Mouse (Mus musculus) inflammation-experienced regulatory T-cells, adult 6 months (primary cell): ENCODE measurements around the gene Acss2. TPM values are rescaled to one million over a fixed set of nuclear protein-coding genes. Genes with fewer than 3 reads are reported as not detected.

Source experiments
- ATAC-seq: one replicate; pipeline ENCODE4 v1.8.0; 2017
- polyA plus RNA-seq, 3 experiments: library from polyadenylated mRNA; unstranded; fragments of 100-300 nt; shearing (Covaris generic); gene quantifications; one replicate each; pipeline ENCODE4 v1.2.1; 2017

Acss2 gene
- polyA plus RNA-seq, 3 experiments from 2014 or later, result 6.9 to 17.6 (median 15.9) TPM

DNA sequence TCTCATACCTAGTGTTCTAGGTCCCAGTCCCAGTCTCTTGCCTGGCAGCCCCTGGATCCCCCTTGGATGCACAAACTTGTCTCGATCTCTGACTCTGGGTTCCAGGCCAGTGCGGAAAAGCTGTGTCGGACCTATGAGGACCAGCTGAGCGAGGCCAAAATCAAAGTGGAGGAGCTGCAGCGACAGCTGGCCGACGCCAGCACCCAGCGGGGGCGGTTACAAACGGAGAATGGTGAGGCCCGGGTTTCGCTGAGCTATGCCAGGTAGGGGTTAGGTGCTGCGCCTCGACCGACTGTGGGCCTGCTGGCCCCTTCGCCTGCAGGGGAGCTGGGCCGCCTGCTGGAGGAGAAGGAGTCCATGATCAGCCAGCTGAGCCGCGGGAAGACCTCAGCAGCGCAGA, 112.4 kb downstream of the Acss2 start:
- ATAC-seq, result no peak

- no peak for ATAC-seq
Measured at GRCm38 (mm10) chr2:155630590-155631416, 113.1 kb downstream of the Acss2 start.

DNA sequence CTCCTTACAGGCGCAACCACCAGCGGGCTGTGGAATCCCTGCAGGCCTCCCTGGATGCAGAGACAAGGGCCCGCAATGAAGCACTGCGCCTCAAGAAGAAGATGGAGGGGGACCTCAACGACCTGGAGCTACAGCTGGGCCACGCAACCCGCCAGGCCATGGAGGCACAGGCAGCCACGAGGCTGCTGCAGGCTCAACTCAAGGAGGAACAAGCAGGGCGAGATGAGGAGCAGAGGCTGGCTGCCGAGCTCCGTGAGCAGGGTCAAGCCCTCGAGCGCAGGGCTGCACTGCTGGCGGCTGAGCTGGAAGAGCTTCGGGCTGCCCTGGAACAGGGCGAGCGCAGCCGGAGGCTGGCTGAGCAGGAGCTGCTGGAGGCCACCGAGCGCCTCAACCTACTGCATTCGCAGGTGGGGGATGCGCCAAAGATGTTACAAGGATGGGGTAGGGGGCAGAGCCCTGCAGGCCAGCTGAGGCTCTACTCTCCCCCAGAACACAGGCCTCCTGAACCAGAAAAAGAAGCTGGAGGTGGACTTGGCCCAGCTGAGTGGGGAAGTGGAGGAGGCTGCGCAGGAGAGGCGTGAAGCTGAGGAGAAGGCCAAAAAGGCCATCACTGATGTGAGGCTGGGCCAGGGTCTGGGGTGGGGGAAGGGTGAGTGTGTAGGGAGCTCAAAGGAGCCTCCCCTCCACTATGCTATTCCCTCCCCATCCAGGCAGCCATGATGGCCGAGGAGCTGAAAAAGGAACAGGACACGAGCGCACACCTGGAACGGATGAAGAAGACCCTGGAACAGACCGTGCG, 114.6 kb downstream of the Acss2 start:
- ATAC-seq, result no peak

GRCm38 (mm10) chr2:155633121-155633520, 115.4 kb downstream of the Acss2 start:
- ATAC-seq, result no peak

- no peak for ATAC-seq
Measured at GRCm38 (mm10) chr2:155633731-155634130, 116.0 kb downstream of the Acss2 start.

DNA sequence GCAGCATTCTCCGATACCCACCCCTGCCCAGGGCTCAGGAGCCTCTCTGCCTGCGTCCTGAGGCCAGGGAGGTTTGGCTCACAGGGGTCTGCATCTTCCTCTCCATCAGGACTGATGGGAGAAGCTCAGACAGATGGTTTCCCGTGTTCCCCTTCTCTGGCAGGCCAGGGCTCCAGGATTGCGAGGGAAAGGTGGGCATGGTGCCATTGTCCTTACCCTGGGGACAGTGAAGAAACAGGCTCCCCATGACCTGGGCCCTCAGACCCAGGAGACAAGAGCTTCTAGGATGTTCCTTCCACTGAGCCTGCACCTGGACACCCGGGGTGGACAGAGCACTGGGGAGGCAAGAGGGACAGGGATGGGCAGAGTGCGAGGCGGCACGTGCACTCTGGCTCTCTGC, 116.8 kb downstream of the Acss2 start:
- ATAC-seq, result no peak

Other genes starting within 250 kb of the Acss2 start
- gene Map1lc3a, start 241.7 kb upstream of the Acss2 start, polyA plus RNA-seq, result 1 to 10 TPM in 2 of 3 experiments, not detected in 1; 1.4 to 2.5 TPM
- 10 to 100 TPM; 35.0 to 47.1 (median 35.4) TPM for gene Pigu, start 160.5 kb upstream of the Acss2 start, polyA plus RNA-seq
- gene Trp53inp2, start 136.9 kb upstream of the Acss2 start, polyA plus RNA-seq, result 1 to 10 TPM in 2 of 3 experiments, under 1 TPM in 1; 0.84 to 1.9 (median 1.2) TPM
- gene Ncoa6, start 44.1 kb upstream of the Acss2 start, polyA plus RNA-seq, result 10 to 100 TPM in 2 of 3 experiments, 1 to 10 TPM in 1; 8.9 to 14.5 (median 11.5) TPM
- 10 to 100 TPM in 2 of 3 experiments, 1 to 10 TPM in 1; 8.4 to 21.5 (median 17.2) TPM for gene Ggt7, start 289 bp downstream of the Acss2 start, polyA plus RNA-seq
- 10 to 100 TPM; 13.4 to 17.2 (median 15.1) TPM for gene Gss, start 74.9 kb downstream of the Acss2 start, polyA plus RNA-seq
- gene Myh7b, start 93.3 kb downstream of the Acss2 start, polyA plus RNA-seq, result under 1 TPM in 1 of 3 experiments, not detected in 2; 0.12 TPM
- gene Trpc4ap, start 174.4 kb downstream of the Acss2 start, polyA plus RNA-seq, result 10 to 100 TPM; 38.5 to 56.7 (median 43.8) TPM
- gene Edem2, start 211.5 kb downstream of the Acss2 start, polyA plus RNA-seq, result 10 to 100 TPM; 38.5 to 41.2 (median 39.8) TPM
- gene Gm17581, start 217.9 kb downstream of the Acss2 start, polyA plus RNA-seq, result not detected
- gene Procr, start 233.2 kb downstream of the Acss2 start, polyA plus RNA-seq, result under 1 TPM in 1 of 3 experiments, not detected in 2; 0.23 TPM